Mouse (Mus musculus) heart, adult 9 months (tissue): ENCODE results near the gene Liph.
"Not testable (repeated sequence)": the region's sequence is repeated elsewhere in the genome, so short reads cannot be mapped to it uniquely, and the experiment has no call there.

Experiments used
- DNase-seq, 2 experiments: peaks; one replicate each; pipeline ENCODE4 v3.0.0; 2022; ENCODE audit warnings: low spot score in 2 of 2

Gene Liph

GRCm38 (mm10) chr16:21976203-21976602 is 19.3 kb downstream of the Liph start:
- no peak for DNase-seq

- DNase-seq: no peak
Measured at GRCm38 (mm10) chr16:21971446-21971845, 24.0 kb downstream of the Liph start.

- DNase-seq: no peak
Measured at GRCm38 (mm10) chr16:21970536-21970935, 24.9 kb downstream of the Liph start.

GRCm38 (mm10) chr16:21969874-21970273 is 25.6 kb downstream of the Liph start:
- no peak for DNase-seq

GRCm38 (mm10) chr16:21965576-21965975 is 29.9 kb downstream of the Liph start:
- no peak for DNase-seq

- peak; percentile 33 to 56 for DNase-seq
Measured at GRCm38 (mm10) chr16:21955591-21955990, 39.9 kb downstream of the Liph start.

GRCm38 (mm10) chr16:21946761-21947715 is 48.4 kb downstream of the Liph start, which contains the start of gene Tmem41a:
Tmem41a (minus strand) TSS chr16:21947552.
- DNase-seq: peak; percentile 79 to 89

GRCm38 (mm10) chr16:21928471-21928870 is 67.0 kb downstream of the Liph start:
- no peak for DNase-seq

GRCm38 (mm10) chr16:21916681-21917080 is 78.8 kb downstream of the Liph start:
- peak; percentile 9 to 18 for DNase-seq

- no peak for DNase-seq
Measured at GRCm38 (mm10) chr16:21913347-21913746, 82.1 kb downstream of the Liph start.

GRCm38 (mm10) chr16:21908906-21909305 is 86.6 kb downstream of the Liph start:
- not testable (repeated sequence) for DNase-seq

- DNase-seq: no peak
Measured at GRCm38 (mm10) chr16:21906902-21907301, 88.6 kb downstream of the Liph start.

- DNase-seq: no peak
Measured at GRCm38 (mm10) chr16:21905996-21906395, 89.5 kb downstream of the Liph start.

GRCm38 (mm10) chr16:21904636-21905035 is 90.8 kb downstream of the Liph start:
- no peak for DNase-seq
